Mouse (Mus musculus) adrenal gland, adult 8-10 months (tissue): Measurements from ENCODE around the gene Sec61a1. TPM values are rescaled to one million over a fixed set of nuclear protein-coding genes. Genes with fewer than 3 reads are reported as not detected.

Experiments used
- total RNA-seq, 4 experiments: library from RNA; stranded (reverse); gene quantifications; 2 replicates each; pipeline ENCODE4 v1.2.4; 2022

Gene Sec61a1
- total RNA-seq, 4 experiments from 2014 or later: 178 to 239 (median 230) TPM

Other genes with a start within 250 kb of the Sec61a1 start
- gene Eefsec, start 72.4 kb downstream of the Sec61a1 start, total RNA-seq: 10 to 100 TPM; 17.7 to 22.6 (median 19.1) TPM
- gene Ruvbl1, start 53.5 kb downstream of the Sec61a1 start, total RNA-seq: 10 to 100 TPM; 32.4 to 39.5 (median 35.0) TPM
- 1 to 10 TPM in 2 of 4 experiments, under 1 TPM in 2; 0.31 to 2.4 (median 1.6) TPM for gene Kbtbd12, start 119.0 kb upstream of the Sec61a1 start, total RNA-seq
- 100 to 1,000 TPM in 3 of 4 experiments, 10 to 100 TPM in 1; 99.2 to 165 (median 135) TPM for gene Mgll, start 205.5 kb upstream of the Sec61a1 start, total RNA-seq